Mouse (Mus musculus) embryonic stem cell, embryonic (primary cell): ENCODE measurements around the gene Smg9.

Source experiments
- CTCF ChIA-PET, 4 experiments: fragments of 300-600 bp in 2 of 4; fragments of 350-600 bp in 2 of 4; sonication (Branson Sonifier 250); formaldehyde crosslinking; loops; one replicate each; lab custom pipeline; 2022; ENCODE audit warnings: inconsistent platforms in 2 of 4; lab: Charles Lee
- POLR2A ChIA-PET, 4 experiments: fragments of 300-600 bp in 2 of 4; fragments of 350-600 bp in 2 of 4; sonication (Branson Sonifier 250); formaldehyde crosslinking; loops; one replicate each; lab custom pipeline; 2022; ENCODE audit warnings: antibody characterized with exemption in 4 of 4, inconsistent platforms in 1 of 4; lab: Charles Lee

Gene Smg9

DNA sequence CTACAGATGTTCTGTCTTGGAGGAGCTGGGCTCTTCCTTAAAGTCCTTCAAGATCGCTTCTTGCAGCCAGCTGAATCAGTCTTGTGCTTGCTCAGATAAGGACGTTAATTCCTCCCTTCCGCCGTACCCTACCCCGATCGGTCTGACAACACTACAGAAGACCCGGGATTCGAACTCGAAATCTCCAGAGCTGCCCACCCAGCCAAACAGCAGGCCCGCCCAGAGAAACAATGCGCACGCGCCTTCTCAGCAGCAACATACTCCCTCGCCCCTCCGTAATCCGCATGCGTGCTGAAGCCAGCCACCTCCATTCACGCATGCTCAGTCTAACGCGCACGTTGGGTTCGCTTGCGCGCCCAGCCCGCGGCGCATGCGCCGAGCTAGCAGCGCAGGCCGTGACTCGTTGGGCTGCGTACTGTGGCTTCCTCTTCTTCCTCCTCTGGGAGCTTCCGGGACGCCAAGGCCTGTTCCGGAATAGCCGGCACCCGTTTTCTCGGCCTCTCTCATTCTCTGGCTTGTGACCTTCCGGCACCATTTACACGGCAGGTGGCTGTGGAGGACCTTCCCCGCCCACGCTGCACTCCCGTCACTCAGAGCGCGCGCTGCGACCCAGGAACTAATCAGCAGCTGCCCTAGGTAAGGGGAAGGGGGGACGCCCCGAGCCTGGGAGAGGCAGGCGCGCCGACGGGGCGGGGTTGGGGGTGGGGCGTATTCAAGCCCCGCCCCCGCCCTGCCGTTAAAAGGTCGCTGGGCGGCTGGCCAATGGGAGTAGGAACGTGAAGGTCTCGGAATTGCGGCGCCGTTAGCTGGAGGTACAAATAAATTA is at the start of gene Smg9:
Smg9 (plus strand) TSS at position 364 of the 826 bp plus-strand sequence.
- CTCF ChIA-PET, result interaction anchor here (0.5 to 2.9 kb wide), 28 partner anchors 7 to 1258 kb away, joined by 3 to 11 read pairs (median 3); partner anchors contain the start of gene Cadm4 (in 1 of the 4)
- POLR2A ChIA-PET, result interaction anchor here (0.6 to 3.5 kb wide), 92 partner anchors 8 to 1493 kb away, joined by 3 to 41 read pairs (median 5); partner anchors contain the start of genes Rabac1 (in 2 of the 4), Zfp180 (in 2 of the 4), Zfp235 (in 2 of the 4) and Zfp428 (in 2 of the 4)

DNA sequence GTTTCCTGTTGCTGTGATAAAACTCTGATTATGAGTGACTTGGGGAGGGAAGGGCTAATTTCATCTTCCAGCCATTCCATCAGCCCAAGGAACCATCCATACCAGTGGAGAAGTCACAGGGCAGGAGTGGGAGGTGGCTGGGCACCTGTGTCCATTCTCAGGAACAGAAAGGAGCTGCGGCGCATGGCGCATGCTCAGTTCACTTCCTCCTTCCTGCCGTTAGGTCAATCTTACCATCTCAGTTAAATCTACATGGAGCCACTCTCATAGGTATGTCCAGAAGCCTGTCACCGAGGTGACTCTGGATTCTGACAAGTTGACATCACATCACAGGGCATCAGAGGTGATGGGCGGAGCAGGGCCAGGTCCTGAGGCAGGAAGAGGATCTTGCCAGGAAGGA is 43.8 kb upstream of the Smg9 start:
- POLR2A ChIA-PET, result no interaction called here
- CTCF ChIA-PET, result interaction anchor here in 2 of 4 experiments (0.6 to 1.5 kb wide), 3 partner anchors 10 to 41 kb away, joined by 3 to 5 read pairs (median 4); no protein-coding TSS in a partner anchor

GRCm38 (mm10) chr7:24356081-24356480 is 43.3 kb upstream of the Smg9 start:
- CTCF ChIA-PET, result no interaction called here

DNA sequence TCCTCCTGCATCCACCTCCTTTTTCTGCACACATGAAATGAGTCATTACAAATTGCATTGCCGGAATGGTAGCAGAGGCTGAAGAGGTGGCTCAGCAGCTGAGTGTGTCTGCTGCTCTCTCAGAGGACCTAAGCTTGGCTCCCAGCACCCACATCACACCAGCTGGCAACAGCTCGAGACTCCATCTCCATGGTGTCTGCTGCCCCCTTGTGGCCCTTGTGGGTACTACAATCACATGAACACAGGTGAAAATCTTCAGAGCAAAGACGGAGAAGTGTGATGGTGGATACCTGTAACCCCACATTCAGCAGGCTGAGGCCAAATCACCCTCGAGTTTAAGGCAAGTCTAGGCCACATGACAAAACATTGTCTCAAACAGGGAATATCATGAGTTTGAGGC is 41.5 kb upstream of the Smg9 start:
- ChIA-PET POLR2A (interaction anchor here in 2 of 4 experiments (0.9 kb wide), 2 partner anchors 9 to 20 kb away, joined by 3 to 4 read pairs; partner anchors contain the start of gene Lypd5 (in 1 of the 2)), CTCF (interaction anchor here (0.5 to 1.5 kb wide), 16 partner anchors 8 to 1453 kb away, joined by 3 to 7 read pairs (median 4); partner anchors contain the start of gene Zfp235 (in 1 of the 4))

More at GRCm38 (mm10) chr7:24356081-24356480, 43.3 kb upstream of the Smg9 start:
- POLR2A ChIA-PET, result no interaction called here

DNA sequence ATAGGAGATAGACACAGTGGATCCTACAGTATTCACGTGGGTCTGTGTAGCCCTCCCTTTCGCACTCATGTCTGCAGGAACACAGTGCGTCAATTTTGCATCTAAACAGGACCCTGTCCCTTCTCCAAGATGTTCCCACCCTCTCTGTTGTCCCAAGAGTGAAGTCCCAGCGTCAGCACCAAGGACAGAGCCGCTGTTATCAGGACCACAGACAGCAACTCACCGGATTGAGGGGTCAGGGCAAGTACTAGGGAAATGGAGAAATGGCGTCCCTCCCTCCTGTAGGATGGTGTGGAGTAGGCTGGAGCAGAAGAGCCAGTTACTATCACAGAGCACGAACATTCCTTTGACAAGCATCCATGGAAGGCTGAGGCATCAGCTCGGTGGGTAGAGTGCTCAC is 40.1 kb upstream of the Smg9 start:
- ChIA-PET CTCF (interaction anchor here in 1 of 4 experiments (0.7 kb wide), 1 partner anchor 206 kb away, joined by 3 read pairs; no protein-coding TSS in a partner anchor), POLR2A (no interaction called here)

DNA sequence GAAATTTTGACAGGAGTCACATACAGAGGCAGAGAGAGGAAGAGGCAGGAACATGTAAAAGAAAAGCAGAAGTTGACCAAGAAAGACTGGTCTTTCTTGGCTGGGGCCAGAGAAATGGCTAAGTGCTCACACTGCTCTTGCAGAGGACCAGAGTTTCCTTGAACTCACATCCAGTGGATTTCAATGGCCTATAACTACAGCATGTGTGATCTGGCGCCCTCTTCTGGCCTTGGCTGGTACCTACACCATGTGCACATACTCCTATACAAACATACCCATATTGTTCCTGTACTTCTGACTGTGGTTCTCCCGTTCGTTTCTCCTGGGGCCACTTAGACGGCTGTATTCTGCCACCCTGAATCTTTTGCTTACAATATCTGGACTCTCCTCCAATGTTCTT is 38.4 kb upstream of the Smg9 start:
- ChIA-PET POLR2A (interaction anchor here in 1 of 4 experiments (0.7 kb wide), 1 partner anchor 630 kb away, joined by 3 read pairs; no protein-coding TSS in a partner anchor), CTCF (interaction anchor here in 3 of 4 experiments (0.7 to 1.1 kb wide), 4 partner anchors 10 to 663 kb away, joined by 3 to 4 read pairs (median 4); partner anchors contain the start of gene Irgq (in 1 of the 3))

GRCm38 (mm10) chr7:24363228-24363627 is 36.2 kb upstream of the Smg9 start:
- CTCF ChIA-PET, result interaction anchor here (0.6 to 2.2 kb wide), 12 partner anchors 9 to 189 kb away, joined by 3 to 17 read pairs (median 4); no protein-coding TSS in a partner anchor

GRCm38 (mm10) chr7:24364827-24365226 is 34.6 kb upstream of the Smg9 start:
- ChIA-PET POLR2A (interaction anchor here in 2 of 4 experiments (0.9 to 2.7 kb wide), 5 partner anchors 12 to 107 kb away, joined by 3 to 8 read pairs (median 4); partner anchors contain the start of gene Smg9 (in 2 of the 2)), CTCF (interaction anchor here (0.5 to 3.0 kb wide), 41 partner anchors 9 to 394 kb away, joined by 3 to 24 read pairs (median 4); partner anchors contain the start of genes Lypd5 (in 2 of the 4) and Smg9 (in 1 of the 4))

More at GRCm38 (mm10) chr7:24363228-24363627, 36.2 kb upstream of the Smg9 start:
- POLR2A ChIA-PET, result interaction anchor here in 1 of 4 experiments (0.6 to 0.9 kb wide), 3 partner anchors 10 to 153 kb away, joined by 3 to 7 read pairs (median 4); no protein-coding TSS in a partner anchor

- CTCF ChIA-PET, result interaction anchor here (0.5 to 3.0 kb wide), 41 partner anchors 8 to 297 kb away, joined by 3 to 24 read pairs (median 4); partner anchors contain the start of genes Lypd5 (in 2 of the 4) and Smg9 (in 1 of the 4)
- POLR2A ChIA-PET, result interaction anchor here in 2 of 4 experiments (0.8 to 2.7 kb wide), 7 partner anchors 12 to 107 kb away, joined by 3 to 8 read pairs (median 3); partner anchors contain the start of genes Smg9 (in 2 of the 2) and Tescl (in 1 of the 2)
Observed at GRCm38 (mm10) chr7:24365258-24366014, 34.0 kb upstream of the Smg9 start.

DNA sequence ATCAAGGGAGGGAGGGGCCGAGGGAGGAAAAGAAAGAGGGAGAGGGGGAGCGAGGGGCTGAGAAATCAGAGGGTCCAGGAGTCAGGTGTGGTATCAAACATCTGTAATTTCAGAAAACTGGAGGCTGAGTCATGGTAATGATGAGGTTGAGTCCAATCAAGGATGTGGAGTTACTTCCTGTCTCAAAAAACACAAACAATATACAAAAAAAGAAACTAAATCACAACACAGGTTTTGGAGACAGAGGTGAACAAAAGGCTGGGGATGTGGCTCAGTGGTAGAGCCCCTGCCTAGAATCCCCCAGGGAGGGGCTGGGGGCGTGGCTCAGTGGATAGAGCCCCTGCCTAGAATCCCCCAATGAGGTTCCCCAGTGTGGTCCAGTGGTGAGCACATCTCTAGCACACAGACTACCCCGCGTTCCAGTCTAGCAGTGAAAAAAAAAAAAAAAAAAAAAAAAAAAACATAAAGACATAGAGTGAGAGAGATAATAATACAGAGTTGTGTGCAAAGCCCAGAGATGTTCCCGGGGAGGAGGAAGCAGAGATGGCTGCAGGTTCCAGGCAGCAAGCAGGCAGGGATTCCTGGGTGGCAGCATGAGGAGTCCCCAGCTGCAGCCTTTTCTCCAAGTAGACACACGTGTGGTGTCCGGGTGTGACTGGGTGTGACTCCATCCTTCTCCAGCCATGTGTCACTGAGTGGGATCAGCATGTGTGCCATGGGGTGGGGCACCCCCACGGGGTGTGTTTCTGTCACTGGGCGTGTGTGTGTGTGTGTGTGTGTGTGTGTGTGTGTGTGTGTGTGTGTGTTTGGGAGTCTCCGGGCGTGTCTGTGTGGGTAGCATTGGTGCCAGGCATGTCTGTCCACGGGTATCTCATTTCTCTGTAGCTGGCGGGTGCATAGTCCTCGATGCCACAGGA is 32.4 kb upstream of the Smg9 start:
- CTCF ChIA-PET, result interaction anchor here (0.6 to 2.6 kb wide), 9 partner anchors 9 to 79 kb away, joined by 3 to 24 read pairs (median 5); no protein-coding TSS in a partner anchor

DNA sequence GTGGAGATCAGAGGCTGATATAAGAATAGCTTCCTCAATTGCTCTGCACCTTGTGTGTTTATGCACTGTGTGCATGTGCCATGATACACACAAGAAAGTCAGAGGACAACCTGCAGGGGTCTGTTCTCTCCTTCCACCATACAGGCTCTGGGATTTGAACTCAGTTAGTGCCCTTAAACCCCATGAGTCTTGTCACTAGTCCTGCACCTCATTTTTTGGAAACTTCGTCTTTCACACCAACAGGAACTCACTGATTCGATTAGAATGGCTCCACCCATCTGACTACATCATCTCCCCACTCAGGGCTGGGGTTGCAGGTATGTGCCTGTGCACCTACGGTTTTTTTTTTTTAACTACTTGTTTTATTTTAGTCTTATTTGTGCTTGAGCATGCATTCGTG is 31.2 kb upstream of the Smg9 start:
- CTCF ChIA-PET, result no interaction called here
- POLR2A ChIA-PET, result no interaction called here

More for the DNA sequence above, 32.4 kb upstream of the Smg9 start:
- POLR2A ChIA-PET, result no interaction called here

GRCm38 (mm10) chr7:24368946-24369345 is 30.5 kb upstream of the Smg9 start:
- CTCF ChIA-PET, result interaction anchor here in 2 of 4 experiments (0.5 to 0.8 kb wide), 2 partner anchors 16 to 114 kb away, joined by 3 to 7 read pairs; no protein-coding TSS in a partner anchor
- POLR2A ChIA-PET, result no interaction called here

DNA sequence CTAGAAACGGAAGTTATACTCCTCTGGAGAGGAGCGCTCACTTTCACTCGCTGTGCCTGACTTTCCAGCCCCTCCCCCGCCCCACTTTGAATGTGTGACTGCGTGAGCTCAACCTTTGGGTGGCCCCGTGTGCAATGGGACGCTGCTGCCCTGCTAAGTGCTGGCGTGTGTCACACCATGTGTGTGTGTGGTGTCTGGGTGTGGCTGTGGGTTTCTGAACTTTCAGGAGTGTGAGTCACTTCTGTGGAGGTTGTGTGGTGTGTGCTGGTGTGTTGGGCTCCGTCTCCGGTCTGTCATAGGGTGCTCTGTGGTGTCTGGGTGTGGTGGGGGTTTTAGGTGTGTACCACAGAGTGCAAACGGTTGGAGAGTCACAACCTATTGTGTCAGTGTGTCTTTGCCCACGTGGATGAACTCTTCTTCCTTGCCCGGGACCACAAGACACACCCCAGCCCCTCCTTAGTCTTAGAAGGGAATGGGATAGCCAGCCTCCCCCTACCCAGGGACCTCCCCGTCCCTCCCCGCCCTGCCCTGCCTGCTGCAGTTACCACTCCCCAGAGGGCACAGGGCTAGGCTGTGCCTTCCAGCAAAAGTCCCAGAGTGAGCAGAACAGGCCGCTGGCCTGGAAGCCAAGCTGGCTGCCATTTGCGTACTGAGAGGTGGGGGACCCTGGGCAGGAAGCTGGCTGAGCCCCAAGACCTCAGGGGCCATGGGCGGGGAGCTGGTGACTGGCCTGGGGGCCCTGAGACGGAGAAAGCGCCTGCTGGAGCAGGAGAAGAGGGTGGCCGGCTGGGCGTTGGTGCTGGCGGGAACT is 29.5 kb upstream of the Smg9 start, which contains the start of gene Kcnn4:
Kcnn4 (plus strand) TSS at position 533 of the 811 bp plus-strand sequence.
- POLR2A ChIA-PET, result interaction anchor here in 1 of 4 experiments (0.8 kb wide), 1 partner anchor 31 kb away, joined by 3 read pairs; no protein-coding TSS in a partner anchor
- CTCF ChIA-PET, result interaction anchor here in 2 of 4 experiments (0.5 to 0.6 kb wide), 2 partner anchors 113 to 327 kb away, joined by 3 to 7 read pairs; no protein-coding TSS in a partner anchor

GRCm38 (mm10) chr7:24371012-24371808 is 28.2 kb upstream of the Smg9 start:
- POLR2A ChIA-PET, result interaction anchor here in 2 of 4 experiments (0.8 to 1.5 kb wide), 3 partner anchors 13 to 33 kb away, joined by 3 read pairs; partner anchors contain the start of gene Smg9 (in 1 of the 2)
- CTCF ChIA-PET, result interaction anchor here (0.7 to 0.9 kb wide), 5 partner anchors 10 to 103 kb away, joined by 3 to 4 read pairs (median 3); partner anchors contain the start of gene Smg9 (in 1 of the 4)

GRCm38 (mm10) chr7:24371809-24372145 is 27.6 kb upstream of the Smg9 start:
- ChIA-PET POLR2A (interaction anchor here in 2 of 4 experiments (1.1 to 1.5 kb wide), 2 partner anchors 13 to 28 kb away, joined by 3 read pairs; partner anchors contain the start of gene Smg9 (in 1 of the 2)), CTCF (interaction anchor here in 2 of 4 experiments (0.7 to 0.9 kb wide), 2 partner anchors 67 to 102 kb away, joined by 3 read pairs; no protein-coding TSS in a partner anchor)
